Mouse (Mus musculus): Measurements from ENCODE around the gene Slc38a3.
A peak's percentile ranks its signal among the peaks of the same experiment; 100 is the strongest.

Slc38a3 gene

GRCm38 (mm10) chr9:107634406-107635278 lies 34.7 kb downstream of the Slc38a3 start:
- peak; percentile 22 to 23 for DNase-seq

GRCm38 (mm10) chr9:107633661-107634405 lies 35.5 kb downstream of the Slc38a3 start:
- peak in 1 of 2 experiments; percentile 44 for DNase-seq

GRCm38 (mm10) chr9:107633091-107633660 lies 36.2 kb downstream of the Slc38a3 start:
- peak; percentile 87 to 88 for DNase-seq

- DNase-seq, result no peak
Observed at GRCm38 (mm10) chr9:107632478-107632877, 36.9 kb downstream of the Slc38a3 start.

- no peak for DNase-seq
Observed at GRCm38 (mm10) chr9:107631861-107632260, 37.5 kb downstream of the Slc38a3 start.

- DNase-seq, result no peak
Observed at GRCm38 (mm10) chr9:107631311-107631826, 38.0 kb downstream of the Slc38a3 start.

GRCm38 (mm10) chr9:107630576-107630975 lies 38.8 kb downstream of the Slc38a3 start:
- DNase-seq, result no peak

GRCm38 (mm10) chr9:107629901-107630425 lies 39.4 kb downstream of the Slc38a3 start:
- DNase-seq, result peak; percentile 30 to 35

GRCm38 (mm10) chr9:107629411-107629730 lies 40.0 kb downstream of the Slc38a3 start:
- DNase-seq, result no peak

- peak; percentile 83 to 88 for DNase-seq
Observed at GRCm38 (mm10) chr9:107628721-107629410, 40.5 kb downstream of the Slc38a3 start.

- DNase-seq, result no peak
Observed at GRCm38 (mm10) chr9:107627387-107628255, 41.7 kb downstream of the Slc38a3 start.

GRCm38 (mm10) chr9:107626844-107627277 lies 42.5 kb downstream of the Slc38a3 start:
- peak; percentile 90 to 92 for DNase-seq

- no peak for DNase-seq
Observed at GRCm38 (mm10) chr9:107626158-107626843, 43.0 kb downstream of the Slc38a3 start.

- no peak for DNase-seq
Observed at GRCm38 (mm10) chr9:107625351-107626128, 43.8 kb downstream of the Slc38a3 start.

GRCm38 (mm10) chr9:107624951-107625350 lies 44.4 kb downstream of the Slc38a3 start:
- no peak for DNase-seq

GRCm38 (mm10) chr9:107624539-107624938 lies 44.8 kb downstream of the Slc38a3 start:
- DNase-seq, result peak; percentile 46 to 52

- no peak for DNase-seq
Observed at GRCm38 (mm10) chr9:107620954-107621353, 48.4 kb downstream of the Slc38a3 start.

- DNase-seq, result no peak
Observed at GRCm38 (mm10) chr9:107619546-107619879, 49.8 kb downstream of the Slc38a3 start.

- DNase-seq, result no peak
Observed at GRCm38 (mm10) chr9:107618778-107619545, 50.4 kb downstream of the Slc38a3 start.

All from B cell, adult 2 months (primary cell).